Mouse (Mus musculus): ENCODE measurements around the gene Gpr108. TPM values are rescaled to one million over a fixed set of nuclear protein-coding genes. Genes with fewer than 3 reads are reported as not detected.

Gene Gpr108
- polyA plus RNA-seq, 1 experiment from 2014 or later: 21.1 TPM

DNA sequence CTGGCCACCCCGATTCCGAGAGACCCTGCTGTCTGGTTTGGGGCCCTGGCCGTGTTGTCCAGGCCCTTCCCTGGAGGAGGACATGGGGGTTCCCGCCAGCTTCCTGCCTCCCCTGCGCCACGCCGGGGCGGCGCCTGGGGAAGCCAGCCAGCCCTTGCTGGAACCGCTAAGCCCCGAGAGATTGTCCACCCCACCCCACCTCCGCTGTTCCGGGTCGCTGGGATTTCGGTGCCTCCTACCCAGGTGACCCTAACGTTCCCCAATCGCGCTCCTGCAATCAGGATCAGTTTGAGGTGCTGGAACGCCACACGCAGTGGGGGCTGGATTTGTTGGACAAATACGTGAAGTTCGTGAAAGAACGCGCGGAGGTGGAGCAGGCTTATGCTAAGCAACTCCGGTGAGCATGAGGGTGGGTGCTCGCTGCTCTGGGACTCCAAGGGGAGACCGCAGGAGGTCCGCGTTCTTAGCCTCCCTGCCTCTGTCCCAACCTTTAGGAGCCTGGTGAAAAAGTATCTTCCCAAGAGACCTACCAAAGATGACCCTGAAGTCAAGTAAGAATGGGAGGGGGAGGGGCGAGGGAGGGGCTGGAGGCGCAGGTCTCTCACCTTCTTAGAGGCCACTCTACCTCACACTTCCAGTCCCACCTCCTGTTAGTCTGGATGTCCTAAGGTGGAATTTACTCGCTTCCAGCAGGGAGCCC is 2.4 kb upstream of the Gpr108 start:
- Histone ChIP-seq H3K9ac (ENCODE audit: low read depth, low read length) (peak overlapping the region; percentile 52), H3K4me1 (ENCODE audit: control insufficient read depth, insufficient read depth, low read length) (peaks cover 24% of the 10 kb centered on the region), H3K27ac (ENCODE audit: low read length) (no peak overlapping the region), H3K4me3 (ENCODE audit: low read depth, low read length) (peak overlapping the region; percentile 53), H3K4me2 (ENCODE audit: low read length) (peak overlapping the region; percentile 94), H3K36me3 (ENCODE audit: control insufficient read depth, insufficient read depth, low read length) (0 out of 2 replicates have a peak, but pooled peaks cover 2% of the 10 kb centered on the region), H3K27me3 (ENCODE audit: control insufficient read depth, insufficient read depth, low read depth, low read length) (no peaks in the 10 kb centered on the region; the same call in 1 of the 2 replicates), H3K9me3 (replicated peaks; ENCODE audit: control insufficient read depth, low read length, poor library complexity, severe bottlenecking) (no peaks in the 10 kb centered on the region)
- 5% methylated on average over 33 of the region's 33 CpGs for WGBS
- no peak for ATAC-seq

DNA sequence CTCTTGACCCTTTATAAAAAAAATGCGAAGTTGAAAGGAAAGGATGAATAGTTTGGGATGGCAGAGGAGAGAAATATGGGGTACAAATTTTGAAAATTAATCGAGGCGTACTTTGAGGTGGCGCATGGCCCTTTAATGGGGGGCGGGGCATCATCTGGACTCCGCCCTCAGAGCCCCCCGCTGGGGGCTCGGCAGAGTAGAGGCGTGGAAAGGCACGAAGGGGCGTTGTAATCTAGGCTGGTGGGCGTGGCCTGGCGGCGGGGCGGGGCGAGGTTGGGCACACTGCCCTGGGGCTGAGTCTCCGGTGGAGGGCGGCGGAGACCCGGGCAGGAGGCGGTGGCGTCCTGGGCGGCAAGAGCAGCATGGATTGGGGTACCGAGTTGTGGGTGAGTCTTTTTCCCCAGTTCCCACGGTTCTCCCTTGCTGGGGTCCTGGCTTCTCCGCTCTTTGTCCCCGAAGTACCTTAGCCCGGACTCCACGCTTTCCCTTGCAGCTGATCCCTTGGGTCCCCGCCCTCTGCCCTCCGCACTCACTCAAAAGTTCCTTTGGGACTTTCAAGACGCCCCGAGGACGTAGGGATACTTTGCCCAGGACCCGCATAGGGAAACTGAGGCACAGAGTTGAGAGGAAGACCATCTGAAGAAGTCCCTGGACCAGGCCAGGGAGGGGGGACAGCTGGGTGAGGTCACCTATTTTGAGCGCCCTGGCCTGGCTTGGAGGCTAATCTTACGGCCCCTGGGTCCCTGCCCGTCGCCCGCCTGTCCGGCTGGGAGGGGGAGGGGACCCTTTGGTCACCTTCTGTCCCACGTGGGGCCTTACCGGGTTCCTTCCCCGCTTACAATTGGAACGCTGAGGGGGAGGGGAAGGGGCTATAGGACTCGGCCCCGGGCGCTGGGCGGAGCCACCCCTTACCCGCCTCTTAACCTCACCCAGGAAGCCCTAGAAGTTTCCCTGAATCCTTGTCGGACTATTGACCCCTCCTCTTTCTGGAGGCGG is 1.2 kb upstream of the Gpr108 start, which contains the start of gene Trip10:
Gene Trip10 (plus strand): TSS at position 270 of the 996 bp plus-strand sequence.
- H3K27me3 ChIP-seq (ENCODE audit: control insufficient read depth, insufficient read depth, low read depth, low read length): no peaks in the 10 kb centered on the region; the same call in 1 of the 2 replicates
- 0 out of 2 replicates have a peak, but pooled peaks cover 2% of the 10 kb centered on the region for H3K36me3 ChIP-seq (ENCODE audit: control insufficient read depth, insufficient read depth, low read length)
- peak within 1 kb of the TSS; percentile 94 for H3K4me2 ChIP-seq (ENCODE audit: low read length)
- no peak for ATAC-seq
- under 1% methylated on average over 50 of the region's 52 CpGs for WGBS
- peak within 1 kb of the TSS; percentile 52 for H3K9ac ChIP-seq (ENCODE audit: low read depth, low read length)
- H3K4me3 ChIP-seq (ENCODE audit: low read depth, low read length): peak within 1 kb of the TSS; percentile 53
- H3K9me3 ChIP-seq (replicated peaks; ENCODE audit: control insufficient read depth, low read length, poor library complexity, severe bottlenecking): no peaks in the 10 kb centered on the region
- H3K4me1 ChIP-seq (ENCODE audit: control insufficient read depth, insufficient read depth, low read length): peaks cover 24% of the 10 kb centered on the region
- H3K27ac ChIP-seq (ENCODE audit: low read length): peak within 1 kb of the TSS; percentile 71

GRCm38 (mm10) chr17:57248771-57249170 is 525 bp upstream of the Gpr108 start:
- Histone ChIP-seq H3K36me3 (ENCODE audit: control insufficient read depth, insufficient read depth, low read length) (no peaks in the 10 kb centered on the region), H3K9me3 (replicated peaks; ENCODE audit: control insufficient read depth, low read length, poor library complexity, severe bottlenecking) (no peaks in the 10 kb centered on the region), H3K4me2 (ENCODE audit: low read length) (peak overlapping the region; percentile 94), H3K4me3 (ENCODE audit: low read depth, low read length) (peak overlapping the region; percentile 53), H3K9ac (ENCODE audit: low read depth, low read length) (peak overlapping the region; percentile 52), H3K27ac (ENCODE audit: low read length) (peak overlapping the region; percentile 71), H3K4me1 (ENCODE audit: control insufficient read depth, insufficient read depth, low read length) (peaks cover 24% of the 10 kb centered on the region), H3K27me3 (ENCODE audit: control insufficient read depth, insufficient read depth, low read depth, low read length) (no peaks in the 10 kb centered on the region; the same call in 1 of the 2 replicates)
- no peak for ATAC-seq
- WGBS: 7% methylated on average over 13 of the region's 13 CpGs

GRCm38 (mm10) chr17:57247393-57248200 is 649 bp downstream of the Gpr108 start:
- 0% methylated on average over 46 of the region's 46 CpGs for WGBS
- Histone ChIP-seq H3K4me3 (ENCODE audit: low read depth, low read length) (peak overlapping the region; percentile 68), H3K27ac (ENCODE audit: low read length) (peak overlapping the region; percentile 99), H3K9ac (ENCODE audit: low read depth, low read length) (peak overlapping the region; percentile 90), H3K4me2 (ENCODE audit: low read length) (peak overlapping the region; percentile 94), H3K27me3 (ENCODE audit: control insufficient read depth, insufficient read depth, low read depth, low read length) (no peaks in the 10 kb centered on the region; the same call in 1 of the 2 replicates), H3K4me1 (ENCODE audit: control insufficient read depth, insufficient read depth, low read length) (peaks cover 24% of the 10 kb centered on the region), H3K9me3 (replicated peaks; ENCODE audit: control insufficient read depth, low read length, poor library complexity, severe bottlenecking) (no peaks in the 10 kb centered on the region), H3K36me3 (ENCODE audit: control insufficient read depth, insufficient read depth, low read length) (no peaks in the 10 kb centered on the region)
- ATAC-seq: peak; percentile 96

DNA sequence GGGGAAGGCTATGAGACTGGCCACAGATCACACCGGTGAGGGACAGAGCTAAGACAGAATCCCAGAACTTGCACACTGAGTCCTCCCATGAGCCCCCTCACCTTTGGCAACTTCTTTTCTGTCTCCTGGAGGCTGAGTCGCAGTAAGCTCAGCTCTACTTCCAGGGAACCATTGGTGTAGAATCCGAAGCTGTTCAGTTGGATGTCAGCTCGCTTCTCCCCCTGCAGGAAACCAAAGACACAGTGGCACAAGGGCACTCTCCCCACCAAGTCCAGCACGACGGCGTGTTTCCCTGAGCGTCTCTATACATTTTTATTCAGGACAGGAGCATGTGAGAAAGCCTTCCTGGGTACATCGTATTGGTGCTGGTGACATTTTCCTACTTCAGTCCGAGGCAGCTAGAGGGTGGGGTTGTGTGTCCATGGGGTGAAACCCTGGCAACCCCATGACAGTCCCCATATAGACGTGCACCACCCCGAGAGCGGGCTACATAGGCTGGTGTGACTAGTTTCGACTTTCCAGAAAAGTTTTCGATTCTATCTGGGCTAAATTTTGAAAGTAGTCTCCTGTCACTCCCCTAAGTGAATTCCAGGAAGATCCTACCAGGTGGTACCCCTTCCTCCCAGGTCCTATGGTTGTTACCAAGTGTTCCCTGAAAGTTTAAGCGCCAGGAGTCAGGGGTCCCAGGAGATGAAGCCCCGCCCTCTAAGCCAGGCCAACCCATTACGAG is 1.4 kb downstream of the Gpr108 start:
- H3K4me3 ChIP-seq (ENCODE audit: low read depth, low read length): peak overlapping the region; percentile 68
- H3K36me3 ChIP-seq (ENCODE audit: control insufficient read depth, insufficient read depth, low read length): peaks cover under 1% of the 10 kb centered on the region; the same call in 1 of the 2 replicates
- WGBS: 3% methylated on average over 18 of the region's 18 CpGs
- H3K4me2 ChIP-seq (ENCODE audit: low read length): peak overlapping the region; percentile 75
- no peaks in the 10 kb centered on the region; the same call in 1 of the 2 replicates for H3K9me3 ChIP-seq (replicated peaks; ENCODE audit: control insufficient read depth, low read length, poor library complexity, severe bottlenecking)
- H3K27ac ChIP-seq (ENCODE audit: low read length): peak overlapping the region; percentile 99
- H3K9ac ChIP-seq (ENCODE audit: low read depth, low read length): peak overlapping the region; percentile 90
- H3K27me3 ChIP-seq (ENCODE audit: control insufficient read depth, insufficient read depth, low read depth, low read length): no peaks in the 10 kb centered on the region; the same call in 1 of the 2 replicates
- ATAC-seq: peak; percentile 0
- H3K4me1 ChIP-seq (ENCODE audit: control insufficient read depth, insufficient read depth, low read length): peaks cover 24% of the 10 kb centered on the region

DNA sequence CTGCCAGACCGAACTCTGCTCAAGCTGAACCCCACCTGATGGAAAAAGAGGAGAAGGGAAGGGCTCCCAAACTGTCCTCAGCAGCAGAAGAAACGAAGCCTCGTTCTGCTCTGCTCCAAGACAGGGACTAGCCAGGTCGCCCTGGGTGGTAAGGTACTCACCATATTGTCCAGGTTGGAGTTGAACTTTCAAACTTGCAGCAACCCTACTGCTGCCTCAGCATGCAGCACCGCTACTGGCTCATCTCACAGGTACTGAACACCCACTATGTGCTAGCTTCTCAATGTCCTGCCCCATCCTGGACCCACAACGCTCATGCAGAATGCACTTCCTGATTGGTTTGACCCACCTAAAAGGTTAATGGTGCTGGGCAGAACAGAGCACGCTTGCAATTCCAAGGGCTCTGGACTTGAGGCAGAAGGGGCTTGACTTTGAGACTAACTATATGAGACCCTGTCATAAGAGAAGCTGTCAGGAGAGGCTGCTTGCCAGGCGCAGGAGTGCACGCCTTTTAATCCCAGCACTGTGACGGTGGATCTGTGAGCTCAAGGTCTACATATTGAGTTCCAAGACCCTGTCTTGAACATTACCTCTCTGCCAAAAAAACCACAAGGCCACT is 2.8 kb downstream of the Gpr108 start:
- Histone ChIP-seq H3K4me3 (ENCODE audit: low read depth, low read length) (no peak overlapping the region), H3K36me3 (ENCODE audit: control insufficient read depth, insufficient read depth, low read length) (peaks cover 5% of the 10 kb centered on the region; the same call in 1 of the 2 replicates), H3K4me1 (ENCODE audit: control insufficient read depth, insufficient read depth, low read length) (peaks cover 23% of the 10 kb centered on the region), H3K9me3 (replicated peaks; ENCODE audit: control insufficient read depth, low read length, poor library complexity, severe bottlenecking) (no peaks in the 10 kb centered on the region; the same call in 1 of the 2 replicates), H3K27me3 (ENCODE audit: control insufficient read depth, insufficient read depth, low read depth, low read length) (no peaks in the 10 kb centered on the region; the same call in 1 of the 2 replicates), H3K4me2 (ENCODE audit: low read length) (no peak overlapping the region), H3K27ac (ENCODE audit: low read length) (no peak overlapping the region), H3K9ac (ENCODE audit: low read depth, low read length) (no peak overlapping the region)
- no peak for ATAC-seq
- WGBS: 92% methylated on average over 10 of the region's 10 CpGs

DNA sequence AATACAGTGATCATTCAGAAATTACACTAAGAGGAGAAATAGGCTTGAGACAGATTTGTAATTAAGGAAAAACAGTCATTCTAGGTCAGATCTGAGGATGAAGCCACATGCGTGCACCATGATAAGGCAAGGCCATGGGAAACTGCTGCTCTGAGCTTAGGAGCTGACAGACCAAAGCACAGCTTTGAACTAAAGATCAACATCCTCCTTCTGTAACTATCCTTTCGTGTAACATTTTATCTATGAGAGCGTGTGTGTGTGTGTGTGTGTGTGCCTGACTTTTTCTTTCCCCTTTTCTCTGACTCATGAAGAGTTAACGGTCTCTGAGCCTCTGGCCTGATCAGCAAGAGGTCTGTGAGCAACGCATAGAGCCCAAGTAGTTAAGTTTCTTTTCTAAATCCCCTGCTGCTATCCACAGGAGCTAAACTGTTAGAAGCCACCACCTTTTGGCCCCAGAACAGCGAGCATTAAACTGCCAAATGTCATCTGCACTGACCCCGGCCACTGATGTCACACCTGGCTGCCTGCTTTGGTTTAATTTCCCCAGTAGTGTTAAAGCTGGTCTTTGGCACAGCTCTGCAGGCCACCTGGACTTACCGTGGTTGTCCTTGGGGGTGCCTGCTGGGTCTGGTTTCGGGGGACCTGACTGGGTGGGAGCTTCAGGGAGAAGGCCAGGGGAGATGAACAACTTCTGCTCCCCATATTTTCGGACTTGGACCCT is 4.4 kb downstream of the Gpr108 start:
- Histone ChIP-seq H3K27me3 (ENCODE audit: control insufficient read depth, insufficient read depth, low read depth, low read length) (no peaks in the 10 kb centered on the region), H3K4me2 (ENCODE audit: low read length) (no peak overlapping the region), H3K4me1 (ENCODE audit: control insufficient read depth, insufficient read depth, low read length) (peaks cover 12% of the 10 kb centered on the region), H3K4me3 (ENCODE audit: low read depth, low read length) (no peak overlapping the region), H3K9ac (ENCODE audit: low read depth, low read length) (no peak overlapping the region), H3K27ac (ENCODE audit: low read length) (no peak overlapping the region), H3K9me3 (replicated peaks; ENCODE audit: control insufficient read depth, low read length, poor library complexity, severe bottlenecking) (no peaks in the 10 kb centered on the region; the same call in 1 of the 2 replicates), H3K36me3 (ENCODE audit: control insufficient read depth, insufficient read depth, low read length) (peaks cover 5% of the 10 kb centered on the region; the same call in 1 of the 2 replicates)
- 76% methylated on average over 10 of the region's 10 CpGs for WGBS
- ATAC-seq: no peak
